Mouse (Mus musculus): ENCODE results near the gene Gcnt2.

DNA sequence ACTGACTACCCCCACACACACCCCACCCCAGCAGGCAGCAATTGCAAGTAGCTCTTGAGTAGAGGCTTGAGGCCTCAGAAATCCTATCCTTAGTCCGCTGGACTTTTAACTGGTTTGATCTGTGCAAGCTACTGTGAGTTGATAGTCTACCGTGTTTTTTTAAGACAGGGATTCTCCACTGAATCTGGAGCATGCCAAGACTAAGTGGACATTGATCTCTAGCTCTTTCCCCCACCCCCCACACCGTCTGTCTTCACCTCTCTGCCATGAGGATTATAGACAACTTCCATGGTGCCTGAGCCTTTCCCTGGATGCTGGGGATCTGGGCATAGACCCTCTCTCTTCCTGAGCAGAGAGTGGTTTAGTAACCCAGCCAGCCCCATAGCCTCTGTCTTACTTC is 74.8 kb downstream of the Gcnt2 start:
- TF ChIP-seq POLR2A (IDR thresholded peaks at IDR 0.05; ENCODE audit: low read depth, low read length) (no peak), CTCF (IDR thresholded peaks at IDR 0.05; ENCODE audit: extremely low read depth, insufficient read depth, insufficient read length, insufficient replicate concordance) (no peak)

All from spleen, adult 2 months (tissue).